In the genomic region with DNA sequence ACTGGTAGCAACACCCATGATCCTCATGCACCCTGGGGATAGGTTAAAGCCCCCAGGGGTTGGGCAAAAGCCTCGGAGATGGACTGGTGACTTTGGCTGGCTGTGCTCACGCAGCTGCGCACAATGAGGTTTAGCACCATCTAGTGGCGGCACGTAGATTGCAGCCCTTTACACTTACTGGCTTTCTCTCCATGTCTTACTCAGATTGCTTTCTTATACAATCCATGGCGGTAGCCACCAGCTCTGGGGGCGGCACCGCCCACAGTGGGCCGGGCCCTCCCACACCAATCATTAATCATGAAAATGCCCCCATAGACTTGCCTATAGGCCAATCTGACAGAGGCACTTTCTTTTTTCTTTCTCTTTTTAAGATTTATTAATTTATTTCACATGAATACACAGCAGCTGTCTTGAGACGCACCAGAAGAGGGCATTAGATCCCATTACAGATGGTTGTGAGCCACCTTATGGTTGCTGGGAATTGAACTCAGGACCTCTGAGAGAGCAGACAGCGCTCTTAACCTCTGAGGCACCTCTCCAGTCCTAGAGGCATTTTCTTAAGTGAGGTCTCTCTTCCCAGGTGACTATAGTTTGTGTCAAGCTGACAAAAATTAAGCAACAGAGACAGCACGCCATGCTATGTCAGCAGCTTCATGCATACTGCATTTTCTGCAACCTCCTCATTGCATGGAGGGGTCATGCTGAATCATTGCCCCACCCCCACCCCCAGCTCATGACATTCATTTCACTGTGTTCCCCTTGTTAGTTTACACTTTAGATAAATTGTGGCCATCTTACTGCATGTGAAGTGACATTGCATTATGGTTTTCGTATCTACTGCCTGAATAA, we compare ENCODE assay signal across 8 mouse cellular contexts. TPM values are rescaled to one million over a fixed set of nuclear protein-coding genes. Genes with fewer than 3 reads are reported as not detected.
DNase-seq lines count a peak whose midpoint lies in the region; ATAC-seq lines count a peak whose summit lies in the region.

No protein-coding gene starts in this region.

- WGBS in embryonic facial prominence, embryonic 10.5 days, result 30% methylated on average over 12 of the region's 13 CpGs
- 31% methylated on average over 12 of the region's 13 CpGs for WGBS in intestine, embryonic 16.5 days

- no peak overlapping the region for H3K4me2 ChIP-seq in intestine, embryonic 16.5 days (ENCODE audit: low read depth, low read length)

- no peaks in the 10 kb centered on the region for H3K9me3 ChIP-seq in embryonic facial prominence, embryonic 10.5 days
- no peaks in the 10 kb centered on the region for H3K9me3 ChIP-seq in intestine, embryonic 16.5 days (ENCODE audit: control insufficient read depth, low read length)

- peak; percentile 99 for ATAC-seq in intestine, embryonic 16.5 days

- H3K27ac ChIP-seq in embryonic facial prominence, embryonic 10.5 days (replicated peaks), result no peak overlapping the region
- no peak overlapping the region for H3K27ac ChIP-seq in intestine, embryonic 16.5 days (ENCODE audit: low read length)

- H3K27me3 ChIP-seq in embryonic facial prominence, embryonic 10.5 days (replicated peaks; ENCODE audit: low read depth, poor library complexity, severe bottlenecking), result no peaks in the 10 kb centered on the region
- no peaks in the 10 kb centered on the region for H3K27me3 ChIP-seq in intestine, embryonic 16.5 days (replicated peaks; ENCODE audit: control insufficient read depth, insufficient read depth, low read length)

- H3K4me1 ChIP-seq in embryonic facial prominence, embryonic 10.5 days, result no peaks in the 10 kb centered on the region
- H3K4me1 ChIP-seq in intestine, embryonic 16.5 days (ENCODE audit: control insufficient read depth, insufficient read depth, low read length), result no peaks in the 10 kb centered on the region

- no peaks in the 10 kb centered on the region for H3K36me3 ChIP-seq in embryonic facial prominence, embryonic 10.5 days (replicated peaks)
- H3K36me3 ChIP-seq in intestine, embryonic 16.5 days (ENCODE audit: control insufficient read depth, insufficient read depth, low read length), result no peaks in the 10 kb centered on the region

- no peak overlapping the region for H3K4me3 ChIP-seq in embryonic facial prominence, embryonic 10.5 days
- no peak overlapping the region for H3K4me3 ChIP-seq in intestine, embryonic 16.5 days (ENCODE audit: low read length)

- peak; percentile 78 for DNase-seq in adrenal gland, adult 2 months
- DNase-seq in embryonic facial prominence, embryonic 10.5 days (ENCODE audit: low spot score), result peak; percentile 84
- peak; percentile 96 for DNase-seq in heart, adult 11 months
- peak; percentile 36 to 85 for DNase-seq in left cerebral cortex, adult 9 months (ENCODE audit: low spot score in 2 of 2)
- DNase-seq in lung, postnatal 4 days, result peak; percentile 81 to 84
- DNase-seq in right cerebral cortex, postnatal 14 days, result peak; percentile 66
- peak; percentile 77 for DNase-seq in yolk sac, embryonic 10.5 days (ENCODE audit: low spot score)

- H3K9ac ChIP-seq in intestine, embryonic 16.5 days (ENCODE audit: low read depth, low read length), result no peak overlapping the region

RNA-seq across cellular contexts. Expression of a gene that starts 35.9 kb away (rescaled TPM):
- 1 to 10 TPM; 2.8 to 6.4 TPM for total RNA-seq in adrenal gland, adult 2 months (2021)
- 2.2 and 2.7 TPM in 2 replicates for polyA plus RNA-seq in adrenal gland, adult 2 months (2012; rRNA removed)
- polyA plus RNA-seq in embryonic facial prominence, embryonic 10.5 days (2016; fragmentation: Nextera tagmentation; extraction: Ambion mirVana), result 16.5 and 17.2 TPM in 2 replicates
- polyA plus RNA-seq in intestine, embryonic 16.5 days (2015; fragmentation: Nextera tagmentation; extraction: Ambion mirVana), result 4.2 and 5.1 TPM in 2 replicates
